Mouse (Mus musculus): ENCODE measurements around the gene Hook2.

Hook2 gene

GRCm38 (mm10) chr8:84973803-84974542, 16.4 kb upstream of the Hook2 start:
- no peak for DNase-seq

- DNase-seq: no peak
Observed at GRCm38 (mm10) chr8:84974543-84975142, 15.8 kb upstream of the Hook2 start.

DNA sequence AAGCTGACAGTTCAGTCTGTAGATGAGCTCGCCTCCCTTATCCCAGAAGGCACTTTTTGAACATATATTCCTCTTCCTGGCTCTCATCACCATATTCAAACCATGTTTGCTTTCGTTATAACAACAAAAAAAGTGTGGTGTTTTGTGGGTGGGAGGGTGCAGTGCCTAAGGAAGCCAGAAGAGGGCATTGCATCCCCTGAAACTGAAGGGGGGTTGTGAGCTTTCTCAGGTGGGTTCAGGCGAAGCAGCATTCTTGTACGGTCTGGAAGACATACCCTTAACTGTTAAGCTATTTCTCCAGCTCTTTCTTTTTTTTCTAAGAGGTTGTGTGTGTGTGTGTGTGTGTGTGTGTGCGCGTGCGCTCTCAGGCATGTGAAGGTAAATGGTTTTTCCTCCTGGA, 15.0 kb upstream of the Hook2 start:
- DNase-seq: peak; percentile 66

DNA sequence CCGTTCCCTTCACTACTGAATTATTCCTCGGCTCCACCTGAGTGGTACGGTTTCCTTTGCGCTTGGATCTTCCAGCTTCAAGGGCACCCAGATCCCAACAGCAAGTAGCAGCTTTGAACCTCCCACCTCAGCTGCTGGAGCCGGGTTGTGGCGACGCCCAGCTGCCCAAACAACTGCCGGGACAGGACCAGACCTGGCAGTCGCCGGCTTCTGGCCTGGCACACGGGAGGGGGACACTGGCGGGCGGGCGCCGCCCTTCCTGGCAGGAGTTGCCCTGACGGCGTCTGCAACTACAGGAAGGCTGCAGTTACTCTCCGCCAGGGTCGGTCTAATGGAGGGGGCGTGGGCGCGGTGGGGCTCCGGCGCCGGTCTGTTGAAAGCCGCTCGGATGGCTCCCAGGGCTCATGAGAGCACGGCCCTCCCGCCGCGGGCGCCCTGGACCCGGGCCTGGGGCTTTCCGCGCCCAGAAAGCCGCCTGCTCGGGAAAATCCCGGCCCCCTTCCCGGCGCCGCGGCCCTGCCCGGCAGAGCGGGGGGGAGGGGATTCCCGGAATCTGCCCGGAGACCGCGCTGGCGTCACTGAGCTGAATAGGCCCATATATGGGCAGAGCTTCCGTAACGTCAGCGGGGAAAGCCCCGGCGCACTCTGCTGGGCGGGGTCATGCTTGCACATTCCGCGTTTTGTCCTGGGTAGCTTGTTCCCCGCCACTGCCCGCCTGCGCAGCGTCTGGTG, 14.2 kb upstream of the Hook2 start:
- peak; percentile 90 for DNase-seq

DNA sequence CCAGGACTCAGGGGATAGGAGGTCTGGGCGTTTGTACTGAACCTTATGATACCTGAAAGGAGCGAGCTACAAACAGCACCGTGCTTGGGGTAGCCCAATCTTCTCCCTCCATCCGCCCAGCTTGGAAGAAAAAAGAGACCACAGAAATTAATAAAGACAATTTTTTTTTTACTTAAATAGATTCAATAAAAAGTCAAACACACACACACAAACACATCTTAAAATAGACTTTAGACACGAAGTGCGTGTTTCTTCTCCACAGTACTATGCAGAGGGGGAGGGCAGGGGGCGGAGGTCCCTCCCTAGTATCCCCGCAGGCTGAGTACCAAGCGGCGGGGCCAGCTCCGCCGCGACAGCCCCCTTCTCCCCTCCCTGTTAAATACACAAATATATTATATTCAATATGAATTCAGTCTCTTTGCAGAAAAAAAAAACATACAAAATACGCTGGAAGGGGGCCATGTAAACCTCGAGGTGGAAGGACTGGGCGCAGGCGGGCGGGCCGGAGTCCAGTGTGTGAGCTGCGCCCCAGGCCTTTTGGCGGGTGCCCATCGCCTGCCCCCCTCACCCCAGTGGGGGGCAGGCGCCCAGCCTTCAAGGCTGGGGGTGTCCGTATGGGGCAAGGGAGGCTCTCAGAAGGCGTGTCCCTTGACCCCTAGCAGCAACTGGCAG, 13.5 kb upstream of the Hook2 start:
- DNase-seq: no peak

DNA sequence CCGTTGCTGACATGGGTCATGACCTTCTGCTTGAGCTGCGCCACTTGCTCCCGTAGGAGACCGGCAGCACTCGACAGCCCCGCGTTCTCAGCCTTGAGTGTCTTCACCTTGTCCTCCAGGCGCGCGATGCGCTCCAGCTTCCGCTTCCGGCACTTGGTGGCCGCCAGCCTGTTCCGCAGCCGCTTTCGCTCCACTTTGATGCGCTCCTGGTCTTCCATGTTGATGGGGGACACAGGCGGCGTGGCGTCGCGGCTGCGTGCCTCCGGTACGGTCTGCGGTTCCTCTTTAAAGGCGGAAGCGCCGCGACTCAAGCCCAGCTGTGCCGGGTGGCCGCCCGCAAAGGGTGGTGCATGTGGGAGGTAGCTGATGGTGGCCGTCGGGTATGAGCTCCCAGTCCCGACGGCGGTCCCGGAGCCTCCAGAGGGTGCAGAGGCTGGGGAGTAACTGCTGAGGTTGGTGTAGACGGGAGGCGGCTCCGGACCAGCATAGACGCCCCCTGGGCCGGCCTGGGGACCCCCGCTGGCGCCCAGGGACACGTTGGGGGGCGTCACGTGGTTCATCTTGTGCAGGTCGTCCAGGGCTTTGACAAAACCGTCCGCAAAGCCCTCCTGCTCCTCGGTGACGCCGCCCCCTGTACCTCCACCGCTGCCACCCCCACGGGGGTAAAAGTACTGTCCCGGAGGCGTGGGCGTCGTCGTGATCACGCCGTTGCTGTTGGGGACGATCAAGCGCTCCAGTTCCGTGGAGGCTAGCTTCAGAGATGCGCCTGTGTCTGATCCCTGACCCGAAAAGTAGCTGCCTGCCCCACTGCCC, 12.8 kb upstream of the Hook2 start:
- DNase-seq: no peak

GRCm38 (mm10) chr8:84978248-84978940, 12.0 kb upstream of the Hook2 start, which contains the start of gene Junb:
Gene Junb, minus strand, starts transcription at chr8:84978718.
- DNase-seq: peak; percentile 82

DNA sequence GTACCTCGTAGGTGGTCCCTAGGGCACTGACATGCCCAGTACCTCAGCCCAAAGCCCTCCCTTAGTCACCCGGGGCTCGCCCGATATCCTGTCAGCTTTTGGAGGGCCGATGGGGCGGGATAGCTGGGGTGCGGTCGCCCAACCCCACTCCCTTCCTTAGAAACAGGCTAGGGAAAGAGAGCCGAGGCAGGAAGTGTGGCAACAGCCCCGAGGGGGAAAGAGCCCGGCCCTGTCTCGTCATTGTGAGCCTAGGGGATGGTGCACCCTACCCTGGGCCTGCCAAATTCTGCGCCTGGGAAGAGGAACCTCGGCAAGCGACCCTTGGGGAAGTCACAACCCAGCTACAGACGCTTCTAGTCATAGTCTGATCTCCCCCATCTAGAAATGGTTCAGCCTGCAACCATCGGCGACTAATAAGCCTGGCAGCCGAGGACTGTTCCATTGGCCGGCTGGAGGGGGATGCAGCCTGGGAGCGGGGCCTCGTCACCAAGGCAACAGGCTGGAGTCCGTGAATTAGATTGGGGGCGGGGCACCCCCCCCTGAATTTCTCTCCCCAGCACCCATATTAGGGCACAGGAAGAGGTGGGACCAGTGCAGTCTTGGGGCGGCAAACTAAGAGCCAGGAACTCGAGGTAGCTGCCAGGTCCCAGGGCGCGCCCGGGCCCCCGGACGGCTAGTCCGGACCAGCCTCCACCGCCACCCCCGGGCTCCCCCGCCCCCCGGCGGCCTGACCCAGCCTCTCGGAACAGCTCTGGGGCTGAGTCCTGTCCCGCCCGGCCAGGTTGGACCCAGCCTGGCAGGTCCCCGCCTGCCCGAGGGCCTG, 10.6 kb upstream of the Hook2 start:
- DNase-seq: peak; percentile 86

DNA sequence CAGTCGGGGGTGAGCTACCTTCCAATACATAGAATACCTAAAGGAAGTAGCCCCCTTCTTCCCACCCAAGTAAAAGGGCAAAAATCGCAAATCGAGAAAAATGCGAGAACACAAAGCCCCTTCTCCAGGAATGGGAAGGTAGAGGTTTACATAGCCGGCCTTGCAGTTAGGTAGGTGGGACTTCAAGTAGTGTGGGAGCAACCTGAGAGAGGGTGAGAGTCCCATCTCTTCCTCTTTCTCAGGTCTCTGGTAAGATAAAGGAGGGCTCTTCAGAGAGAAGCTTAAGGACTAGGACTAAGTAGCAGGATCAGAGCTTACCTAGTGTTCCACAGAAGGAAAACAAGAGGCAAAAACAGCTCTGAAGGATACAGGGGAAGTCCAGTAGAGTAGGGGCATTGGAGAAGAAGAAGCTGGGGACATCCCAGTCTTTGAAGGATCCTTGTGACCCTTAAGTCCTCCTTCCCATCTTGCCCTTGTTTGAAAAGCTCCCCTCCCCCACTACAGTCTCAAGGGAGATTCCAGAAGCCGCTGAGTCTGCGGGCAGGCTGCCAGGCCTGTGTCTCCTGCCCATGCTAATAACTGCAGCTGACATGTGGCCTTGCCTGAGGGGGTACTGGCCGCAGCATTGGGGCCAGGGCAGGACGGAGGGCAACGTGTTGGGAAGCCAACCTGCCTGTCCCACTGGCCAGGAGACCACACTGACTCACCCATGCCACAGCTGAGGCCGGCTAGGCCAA, 9.6 kb upstream of the Hook2 start:
- DNase-seq: no peak

GRCm38 (mm10) chr8:84981644-84982498, 8.5 kb upstream of the Hook2 start:
- no peak for DNase-seq

DNA sequence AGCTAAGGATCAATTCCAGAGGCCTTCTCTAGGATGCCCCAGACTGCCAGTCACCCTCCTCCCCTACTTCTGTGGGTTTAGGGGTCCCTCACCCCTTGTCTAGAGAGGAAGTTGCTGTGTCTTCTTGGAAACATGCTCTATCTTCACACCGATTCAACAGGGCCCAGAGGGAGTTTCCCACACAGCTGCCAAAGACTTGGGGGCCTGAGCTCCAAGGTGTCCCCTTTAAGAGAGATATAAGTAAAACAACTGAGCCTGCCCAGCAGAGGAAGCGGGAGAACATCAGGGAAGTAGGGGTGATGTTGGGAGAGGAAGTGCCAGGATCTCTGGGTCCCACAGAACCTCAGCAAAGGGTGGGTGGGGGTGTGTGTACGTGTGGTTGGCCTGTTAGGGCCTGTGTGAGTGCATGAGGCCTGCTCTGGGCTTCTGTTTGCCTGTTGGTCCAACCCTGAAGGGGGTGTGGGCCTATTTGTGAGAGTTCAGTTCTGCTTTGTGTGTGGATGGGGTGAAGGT, 7.8 kb upstream of the Hook2 start:
- DNase-seq: no peak

DNA sequence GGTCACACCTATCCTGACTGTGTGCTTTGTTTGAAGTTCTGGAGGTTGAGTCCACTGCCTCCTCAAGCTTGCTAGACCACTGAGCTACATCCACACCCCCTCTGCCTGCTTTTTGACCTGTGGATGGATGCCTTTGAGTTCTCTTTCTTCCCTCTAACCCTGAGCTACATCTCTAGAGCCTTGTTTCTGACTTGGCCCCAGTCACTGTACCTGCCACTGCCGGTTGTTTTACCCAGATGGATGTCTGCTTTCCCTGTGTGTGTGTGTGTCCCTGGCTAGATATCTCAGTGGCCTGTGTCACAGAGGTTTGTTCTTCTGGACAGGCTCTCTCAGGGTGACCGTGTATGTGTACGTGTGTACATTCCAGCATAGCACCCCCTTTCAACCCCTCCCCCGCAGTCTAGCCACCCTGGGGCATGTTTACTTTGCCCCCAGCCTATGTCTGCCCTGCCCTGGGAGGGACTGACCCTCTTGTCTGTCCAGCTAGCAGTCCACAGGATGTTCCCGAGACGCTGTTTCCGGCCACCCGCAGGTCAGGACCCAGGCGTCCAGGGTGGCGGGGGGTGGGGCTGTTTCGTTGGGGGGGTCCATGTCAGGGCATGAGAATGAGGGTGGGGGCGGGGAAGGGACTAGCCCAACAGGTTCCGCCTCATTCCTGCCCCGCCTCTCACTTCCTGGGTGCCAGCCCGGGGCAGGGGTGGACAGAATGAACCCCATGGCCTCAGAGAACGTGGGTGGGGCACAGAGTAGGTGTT, 5.9 kb upstream of the Hook2 start:
- no peak for DNase-seq

- DNase-seq: no peak
Observed at GRCm38 (mm10) chr8:84985049-84985683, 5.2 kb upstream of the Hook2 start.

GRCm38 (mm10) chr8:84985684-84986378, 4.6 kb upstream of the Hook2 start:
- peak; percentile 94 for DNase-seq

GRCm38 (mm10) chr8:84986379-84986945, 3.9 kb upstream of the Hook2 start:
- DNase-seq: no peak

DNA sequence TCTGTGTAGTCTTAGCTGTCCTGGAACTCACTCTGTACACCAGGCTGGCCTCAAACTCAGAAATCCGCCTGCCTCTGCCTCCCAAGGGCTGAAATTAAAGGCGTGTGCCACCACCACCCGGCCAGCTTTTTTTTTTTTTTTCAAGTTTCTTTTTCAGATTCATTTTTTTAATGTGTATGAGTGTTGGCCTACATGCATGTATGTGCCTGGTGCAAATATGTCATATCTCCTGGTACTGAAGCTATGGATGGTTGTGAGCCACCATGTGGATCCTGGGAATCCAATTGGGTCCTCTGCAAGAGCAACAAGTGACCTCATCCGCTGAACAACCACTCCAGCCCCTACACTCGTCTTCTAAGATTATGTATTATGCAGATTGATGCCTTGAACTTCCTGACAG, 3.0 kb upstream of the Hook2 start:
- no peak for DNase-seq

DNA sequence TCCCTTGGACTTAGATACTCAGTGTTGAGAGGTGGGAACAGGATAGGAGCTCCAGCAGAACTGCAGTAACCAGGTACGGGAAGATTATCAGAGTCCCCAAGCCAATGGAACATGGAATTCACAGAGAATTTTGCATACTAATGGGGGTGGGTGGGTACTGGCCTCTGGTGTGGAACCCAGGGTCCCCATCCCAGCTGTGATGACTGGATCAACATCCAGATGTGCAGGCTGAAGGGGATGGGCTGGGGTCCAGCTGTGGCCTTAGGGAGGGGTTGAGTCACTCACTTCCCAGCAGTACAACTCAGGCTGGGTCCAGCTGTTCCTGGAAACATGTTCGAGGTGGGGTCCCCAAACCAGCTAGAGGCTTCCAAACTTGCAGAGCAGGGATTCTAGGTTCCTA, 2.5 kb upstream of the Hook2 start:
- no peak for DNase-seq

Measured in right cerebral cortex, postnatal 4 days (tissue).